Mouse (Mus musculus): ENCODE results near the gene Nfia. TPM values are rescaled to one million over a fixed set of nuclear protein-coding genes. Genes with fewer than 3 reads are reported as not detected.

The Nfia gene
- polyA plus RNA-seq, 1 experiment from 2014 or later: 17.6 TPM

GRCm38 (mm10) chr4:97771426-97771825 is 1.1 kb upstream of the Nfia start:
- peaks cover 55% of the 10 kb centered on the region for H3K27me3 ChIP-seq (ENCODE audit: poor library complexity, severe bottlenecking)
- H3K27ac ChIP-seq: peak overlapping the region; percentile 91
- WGBS: 11% methylated on average over 5 of the region's 5 CpGs
- no peaks in the 10 kb centered on the region for H3K9me3 ChIP-seq
- H3K36me3 ChIP-seq (replicated peaks): no peaks in the 10 kb centered on the region
- peaks cover 38% of the 10 kb centered on the region for H3K4me1 ChIP-seq
- peak overlapping the region; percentile 61 for H3K4me3 ChIP-seq
- DNase-seq (ENCODE audit: extremely low spot score, low spot score): no peak

GRCm38 (mm10) chr4:97772084-97772484 is 450 bp upstream of the Nfia start:
- under 1% methylated on average over 25 of the region's 25 CpGs for WGBS
- H3K4me3 ChIP-seq: peak overlapping the region; percentile 61
- no peaks in the 10 kb centered on the region for H3K36me3 ChIP-seq (replicated peaks)
- peaks cover 55% of the 10 kb centered on the region for H3K27me3 ChIP-seq (ENCODE audit: poor library complexity, severe bottlenecking)
- peaks cover 45% of the 10 kb centered on the region for H3K4me1 ChIP-seq
- H3K9me3 ChIP-seq: no peaks in the 10 kb centered on the region
- H3K27ac ChIP-seq: peak overlapping the region; percentile 91
- peak; percentile 97 for DNase-seq (ENCODE audit: extremely low spot score, low spot score)

GRCm38 (mm10) chr4:97773110-97773593 is 618 bp downstream of the Nfia start:
- peaks cover 59% of the 10 kb centered on the region for H3K27me3 ChIP-seq (ENCODE audit: poor library complexity, severe bottlenecking)
- peak; percentile 77 for DNase-seq (ENCODE audit: extremely low spot score, low spot score)
- WGBS: under 1% methylated on average over 14 of the region's 14 CpGs
- peak overlapping the region; percentile 91 for H3K27ac ChIP-seq
- H3K4me1 ChIP-seq: peaks cover 53% of the 10 kb centered on the region
- peak overlapping the region; percentile 61 for H3K4me3 ChIP-seq
- no peaks in the 10 kb centered on the region for H3K36me3 ChIP-seq (replicated peaks)
- no peaks in the 10 kb centered on the region for H3K9me3 ChIP-seq

GRCm38 (mm10) chr4:97773791-97774190 is 1.3 kb downstream of the Nfia start:
- WGBS: 44% methylated on average over 2 of the region's 2 CpGs
- Histone ChIP-seq H3K9me3 (no peaks in the 10 kb centered on the region), H3K27me3 (ENCODE audit: poor library complexity, severe bottlenecking) (peaks cover 64% of the 10 kb centered on the region), H3K36me3 (replicated peaks) (no peaks in the 10 kb centered on the region), H3K4me3 (peak overlapping the region; percentile 61), H3K27ac (peak overlapping the region; percentile 91; the same call in 1 of the 2 replicates), H3K4me1 (peaks cover 59% of the 10 kb centered on the region)
- peak; percentile 11 for DNase-seq (ENCODE audit: extremely low spot score, low spot score)

- H3K36me3 ChIP-seq (replicated peaks): no peaks in the 10 kb centered on the region
- peaks cover 60% of the 10 kb centered on the region for H3K4me1 ChIP-seq
- peak overlapping the region; percentile 81; the same call in 1 of the 2 replicates for H3K4me3 ChIP-seq
- peaks cover 71% of the 10 kb centered on the region for H3K27me3 ChIP-seq (ENCODE audit: poor library complexity, severe bottlenecking)
- H3K9me3 ChIP-seq: no peaks in the 10 kb centered on the region
- peak overlapping the region; percentile 95 for H3K27ac ChIP-seq
- no peak for DNase-seq (ENCODE audit: extremely low spot score, low spot score)
- 13% methylated on average over 4 of the region's 4 CpGs for WGBS
These were observed 2.0 kb downstream of the Nfia start for GRCm38 (mm10) chr4:97774446-97774950.

GRCm38 (mm10) chr4:97775059-97775458 is 2.5 kb downstream of the Nfia start:
- peaks cover 72% of the 10 kb centered on the region for H3K27me3 ChIP-seq (ENCODE audit: poor library complexity, severe bottlenecking)
- peak; percentile 63 for DNase-seq (ENCODE audit: extremely low spot score, low spot score)
- under 1% methylated on average over 13 of the region's 13 CpGs for whole genome bisulfite sequencing
- peaks cover 65% of the 10 kb centered on the region for H3K4me1 ChIP-seq
- peak overlapping the region; percentile 95 for H3K27ac ChIP-seq
- no peaks in the 10 kb centered on the region for H3K36me3 ChIP-seq (replicated peaks)
- H3K9me3 ChIP-seq: no peaks in the 10 kb centered on the region
- H3K4me3 ChIP-seq: peak overlapping the region; percentile 81

GRCm38 (mm10) chr4:97775494-97776265 is 3.1 kb downstream of the Nfia start:
- H3K4me1 ChIP-seq: peaks cover 67% of the 10 kb centered on the region
- H3K27ac ChIP-seq: peak overlapping the region; percentile 95

GRCm38 (mm10) chr4:97776388-97777080 is 4.0 kb downstream of the Nfia start:
- no peaks in the 10 kb centered on the region for H3K36me3 ChIP-seq (replicated peaks)
- H3K27me3 ChIP-seq (ENCODE audit: poor library complexity, severe bottlenecking): peaks cover 81% of the 10 kb centered on the region
- H3K4me1 ChIP-seq: peaks cover 64% of the 10 kb centered on the region
- peak overlapping the region; percentile 81 for H3K4me3 ChIP-seq
- peak overlapping the region; percentile 95 for H3K27ac ChIP-seq
- H3K9me3 ChIP-seq: no peaks in the 10 kb centered on the region
- WGBS: 0% methylated on average over 10 of the region's 10 CpGs
- DNase-seq (ENCODE audit: extremely low spot score, low spot score): peak; percentile 37

More at GRCm38 (mm10) chr4:97775494-97776265, 3.1 kb downstream of the Nfia start:
- WGBS: under 1% methylated on average over 20 of the region's 20 CpGs
- Histone ChIP-seq H3K4me3 (peak overlapping the region; percentile 81), H3K27me3 (ENCODE audit: poor library complexity, severe bottlenecking) (peaks cover 72% of the 10 kb centered on the region), H3K36me3 (replicated peaks) (no peaks in the 10 kb centered on the region), H3K9me3 (no peaks in the 10 kb centered on the region)
- DNase-seq (ENCODE audit: extremely low spot score, low spot score): no peak

- peak; percentile 53 for DNase-seq (ENCODE audit: extremely low spot score, low spot score)
- H3K27me3 ChIP-seq (ENCODE audit: poor library complexity, severe bottlenecking): peaks cover 86% of the 10 kb centered on the region
- H3K4me1 ChIP-seq: peaks cover 61% of the 10 kb centered on the region
- WGBS: under 1% methylated on average over 58 of the region's 77 CpGs
- no peaks in the 10 kb centered on the region for H3K36me3 ChIP-seq (replicated peaks)
- no peaks in the 10 kb centered on the region for H3K9me3 ChIP-seq
- H3K4me3 ChIP-seq: peak overlapping the region; percentile 81
- peak overlapping the region; percentile 95 for H3K27ac ChIP-seq
These were observed 4.7 kb downstream of the Nfia start for GRCm38 (mm10) chr4:97777081-97777705.

GRCm38 (mm10) chr4:97777706-97778176 is 5.2 kb downstream of the Nfia start, which contains the start of gene E130114P18Rik:
E130114P18Rik (minus strand) TSS chr4:97778078.
- Histone ChIP-seq H3K4me3 (peak within 1 kb of the TSS; percentile 81), H3K4me1 (peaks cover 61% of the 10 kb centered on the region), H3K36me3 (replicated peaks) (peaks cover 4% of the 10 kb centered on the region), H3K9me3 (peaks cover 2% of the 10 kb centered on the region; the same call in 1 of the 2 replicates), H3K27ac (peak within 1 kb of the TSS; percentile 95), H3K27me3 (ENCODE audit: poor library complexity, severe bottlenecking) (peaks cover 92% of the 10 kb centered on the region)
- WGBS: under 1% methylated on average over 37 of the region's 37 CpGs
- peak; percentile 64 for DNase-seq (ENCODE audit: extremely low spot score, low spot score)

GRCm38 (mm10) chr4:97778211-97779002 is 5.9 kb downstream of the Nfia start:
- peaks cover 98% of the 10 kb centered on the region for H3K27me3 ChIP-seq (ENCODE audit: poor library complexity, severe bottlenecking)

More at GRCm38 (mm10) chr4:97778211-97779002, 5.9 kb downstream of the Nfia start:
- DNase-seq (ENCODE audit: extremely low spot score, low spot score): peak; percentile 54
- H3K9me3 ChIP-seq: peaks cover 9% of the 10 kb centered on the region
- peaks cover 59% of the 10 kb centered on the region for H3K4me1 ChIP-seq
- peak overlapping the region; percentile 95 for H3K27ac ChIP-seq
- peaks cover 11% of the 10 kb centered on the region for H3K36me3 ChIP-seq (replicated peaks)
- peak overlapping the region; percentile 81 for H3K4me3 ChIP-seq
- under 1% methylated on average over 91 of the region's 94 CpGs for WGBS

Data from forebrain, embryonic 10.5 days (tissue).